In the genomic region with DNA sequence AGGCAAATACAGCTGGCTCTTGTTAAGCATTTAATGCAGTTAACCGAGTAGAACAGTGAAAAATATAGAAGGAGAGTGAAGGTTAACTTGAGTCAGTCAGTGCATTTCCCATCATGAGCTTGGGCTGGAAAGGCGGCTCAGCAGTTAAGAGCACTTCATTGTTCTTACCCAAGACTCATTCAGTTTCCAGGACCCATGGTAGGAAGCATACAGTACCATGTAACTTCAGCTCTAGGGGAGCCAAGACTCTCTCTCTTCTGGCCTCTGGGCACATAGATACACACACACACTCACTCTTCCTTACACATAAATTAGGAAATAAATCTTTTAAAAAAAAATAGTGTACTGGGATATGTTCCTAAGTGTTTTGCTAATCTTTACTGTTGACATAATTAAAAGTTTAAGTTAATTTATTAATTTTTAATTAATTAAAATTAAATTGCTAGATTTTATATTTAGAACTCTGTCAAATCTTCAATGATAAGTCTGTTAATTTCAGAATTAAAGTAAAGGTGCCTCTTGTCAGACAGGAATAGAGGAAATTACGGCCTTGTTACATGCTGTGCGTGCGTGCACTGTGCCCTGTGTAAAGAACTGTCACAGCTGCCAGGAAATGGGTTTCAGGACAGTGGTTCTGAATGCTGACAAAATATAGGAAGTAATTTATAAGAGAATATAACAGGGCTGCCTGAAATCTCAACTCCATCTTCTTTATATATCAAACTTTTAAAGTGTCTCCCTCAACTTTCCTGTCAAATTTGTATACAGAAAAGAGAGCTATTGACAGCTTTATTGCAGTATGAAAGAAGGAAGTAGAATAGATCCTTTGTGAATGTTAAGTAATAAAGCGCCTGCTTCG, we compare ENCODE assay signal across 13 mouse cellular contexts. TPM values are rescaled to one million over a fixed set of nuclear protein-coding genes. Genes with fewer than 3 reads are reported as not detected.
A peak's percentile ranks its signal among the peaks of the same experiment; 100 is the strongest.
DNase-seq lines count a peak whose midpoint lies in the region; ATAC-seq and TF ChIP-seq lines count a peak whose summit lies in the region.
"Had no signal": no experiment of that assay in that cellular context is flagged by ENCODE, and none has a peak within 500 bp of the region (broad histone marks: within the 10 kb centered on the region; RNA-seq: fewer than 3 reads in every experiment).

No protein-coding gene starts in this region.

- H3K4me3 ChIP-seq in embryonic facial prominence, embryonic 11.5 days (ENCODE audit: low read depth, low read length) = no peak overlapping the region
- no peak overlapping the region for H3K4me3 ChIP-seq in embryonic facial prominence, embryonic 10.5 days
- H3K4me3 ChIP-seq in midbrain, embryonic 11.5 days (ENCODE audit: low read depth, low read length) = no peak overlapping the region
- no peak overlapping the region for H3K4me3 ChIP-seq in midbrain, embryonic 10.5 days
- no peak overlapping the region; the same call in 1 of the 2 replicates for H3K4me3 ChIP-seq in macrophage (ENCODE audit: inconsistent target)
- H3K4me3 ChIP-seq: embryonic facial prominence, embryonic 13.5 days had no signal

- H3K27me3 ChIP-seq in embryonic facial prominence, embryonic 11.5 days (ENCODE audit: control insufficient read depth, insufficient read depth, low read length) = no peaks in the 10 kb centered on the region
- H3K27me3 ChIP-seq in embryonic facial prominence, embryonic 10.5 days (replicated peaks; ENCODE audit: low read depth, poor library complexity, severe bottlenecking) = no peaks in the 10 kb centered on the region
- H3K27me3 ChIP-seq in midbrain, embryonic 11.5 days (ENCODE audit: control insufficient read depth, insufficient read depth, low read length) = no peaks in the 10 kb centered on the region
- H3K27me3 ChIP-seq in midbrain, embryonic 10.5 days (ENCODE audit: low read depth, poor library complexity, severe bottlenecking) = no peaks in the 10 kb centered on the region
- H3K27me3 ChIP-seq: embryonic facial prominence, embryonic 13.5 days had no signal

- H3K79me2 ChIP-seq in macrophage (ENCODE audit: inconsistent target) = no peaks in the 10 kb centered on the region

- no peaks in the 10 kb centered on the region for H3K36me3 ChIP-seq in embryonic facial prominence, embryonic 11.5 days (replicated peaks; ENCODE audit: control insufficient read depth, insufficient read depth, low read depth, low read length)
- H3K36me3 ChIP-seq in embryonic facial prominence, embryonic 10.5 days (replicated peaks) = peaks cover 24% of the 10 kb centered on the region
- no peaks in the 10 kb centered on the region for H3K36me3 ChIP-seq in midbrain, embryonic 11.5 days (ENCODE audit: control insufficient read depth, insufficient read depth, low read length)
- peaks cover 9% of the 10 kb centered on the region for H3K36me3 ChIP-seq in midbrain, embryonic 10.5 days
- H3K36me3 ChIP-seq in macrophage (ENCODE audit: inconsistent target) = no peaks in the 10 kb centered on the region

- WGBS in embryonic facial prominence, embryonic 11.5 days = 66% methylated on average over 7 of the region's 7 CpGs
- WGBS in embryonic facial prominence, embryonic 10.5 days = 76% methylated on average over 7 of the region's 7 CpGs
- WGBS in midbrain, embryonic 11.5 days = 74% methylated on average over 7 of the region's 7 CpGs
- 74% methylated on average over 7 of the region's 7 CpGs for WGBS in midbrain, embryonic 10.5 days
- WGBS in macrophage (ENCODE audit: missing documents) = 35% methylated on average over 7 of the region's 7 CpGs

- H3K27ac ChIP-seq in embryonic facial prominence, embryonic 11.5 days (replicated peaks; ENCODE audit: low read depth, low read length) = no peak overlapping the region
- H3K27ac ChIP-seq in embryonic facial prominence, embryonic 10.5 days (replicated peaks) = no peak overlapping the region
- no peak overlapping the region for H3K27ac ChIP-seq in midbrain, embryonic 11.5 days (ENCODE audit: low read depth, low read length)
- no peak overlapping the region for H3K27ac ChIP-seq in midbrain, embryonic 10.5 days (replicated peaks)
- 0 out of 2 replicates have a peak overlapping the region, but pooled peaks have one; percentile 1 for H3K27ac ChIP-seq in macrophage
- H3K27ac ChIP-seq: embryonic facial prominence, embryonic 13.5 days had no signal

- no peaks in the 10 kb centered on the region for H3K9me3 ChIP-seq in embryonic facial prominence, embryonic 11.5 days (replicated peaks; ENCODE audit: control insufficient read depth, low read length)
- no peaks in the 10 kb centered on the region for H3K9me3 ChIP-seq in embryonic facial prominence, embryonic 10.5 days
- no peaks in the 10 kb centered on the region for H3K9me3 ChIP-seq in midbrain, embryonic 11.5 days (ENCODE audit: control insufficient read depth, low read length)
- H3K9me3 ChIP-seq in midbrain, embryonic 10.5 days (replicated peaks) = no peaks in the 10 kb centered on the region
- H3K9me3 ChIP-seq: embryonic facial prominence, embryonic 13.5 days had no signal

- no peak for TF ChIP-seq POLR2A in brain, embryonic 14.5 days (IDR thresholded peaks at IDR 0.05; ENCODE audit: borderline replicate concordance, extremely low read depth, insufficient read depth, insufficient read length, poor library complexity, severe bottlenecking)

- no peak overlapping the region for H3K4me2 ChIP-seq in embryonic facial prominence, embryonic 11.5 days (ENCODE audit: low read depth, low read length)
- no peak overlapping the region for H3K4me2 ChIP-seq in midbrain, embryonic 11.5 days
- H3K4me2 ChIP-seq: embryonic facial prominence, embryonic 13.5 days; heart, embryonic 11.5 days had no signal

- no peak for TF ChIP-seq CTCF in brain, embryonic 14.5 days (IDR thresholded peaks at IDR 0.05; ENCODE audit: borderline replicate concordance, extremely low read depth, insufficient read depth, insufficient read length)

- no peak for ATAC-seq in embryonic facial prominence, embryonic 11.5 days (replicated peaks; ENCODE audit: insufficient number of reproducible peaks, low FRiP score, low TSS enrichment, low read depth)
- ATAC-seq in midbrain, embryonic 11.5 days (ENCODE audit: low FRiP score) = no peak
- no peak for ATAC-seq in cerebellum, adult (ENCODE audit: insufficient number of reproducible peaks, low FRiP score, low TSS enrichment)

- peak; percentile 22 for DNase-seq in embryonic facial prominence, embryonic 11.5 days (ENCODE audit: low spot score)
- no peak for DNase-seq in embryonic facial prominence, embryonic 10.5 days (ENCODE audit: low spot score)
- peak; percentile 83 for DNase-seq in midbrain, embryonic 11.5 days (ENCODE audit: low spot score, missing footprints)
- no peak for DNase-seq in midbrain, embryonic 10.5 days (ENCODE audit: low spot score)
- DNase-seq in brain, embryonic 14.5 days (ENCODE audit: low read depth) = peak; percentile 25
- no peak for DNase-seq in left cerebral cortex, adult 18-20 months (ENCODE audit: low spot score in 2 of 2)
- DNase-seq: adrenal gland, adult 8-10 months; cerebellum, adult 11-12 months; kidney, postnatal 36 days had no signal

- H3K9ac ChIP-seq in embryonic facial prominence, embryonic 11.5 days (replicated peaks; ENCODE audit: low read length) = no peak overlapping the region
- H3K9ac ChIP-seq in midbrain, embryonic 11.5 days (ENCODE audit: low read length) = no peak overlapping the region
- H3K9ac ChIP-seq: embryonic facial prominence, embryonic 13.5 days had no signal

- no peaks in the 10 kb centered on the region for H3K4me1 ChIP-seq in embryonic facial prominence, embryonic 11.5 days (ENCODE audit: control insufficient read depth, insufficient read depth, low read length)
- no peaks in the 10 kb centered on the region for H3K4me1 ChIP-seq in embryonic facial prominence, embryonic 10.5 days
- no peaks in the 10 kb centered on the region for H3K4me1 ChIP-seq in midbrain, embryonic 11.5 days (ENCODE audit: control insufficient read depth, insufficient read depth, low read length)
- H3K4me1 ChIP-seq in midbrain, embryonic 10.5 days = no peaks in the 10 kb centered on the region

RNA-seq across cellular contexts. Expression of gene Homer1, which starts 55.2 kb away (rescaled TPM):
- polyA plus RNA-seq in embryonic facial prominence, embryonic 11.5 days (2014; fragmentation: Nextera tagmentation; extraction: Ambion mirVana) = 8.8 and 11.4 TPM in 2 replicates
- 8.6 and 8.7 TPM in 2 replicates for polyA plus RNA-seq in embryonic facial prominence, embryonic 10.5 days (2016; fragmentation: Nextera tagmentation; extraction: Ambion mirVana)
- 11.1 and 11.6 TPM in 2 replicates for polyA plus RNA-seq in midbrain, embryonic 11.5 days (2014; fragmentation: Nextera tagmentation; extraction: Ambion mirVana)
- 7.4 and 7.8 TPM in 2 replicates for polyA plus RNA-seq in midbrain, embryonic 10.5 days (2016; fragmentation: Nextera tagmentation; extraction: Ambion mirVana)
- 18.7 and 21.4 TPM in 2 replicates for polyA plus RNA-seq in brain, embryonic 14.5 days (2012; rRNA removed)
- total RNA-seq in macrophage (2018; cell fraction: chromatin; rRNA removed) = 100 to 1,000 TPM in 1 of 26 experiments, 10 to 100 TPM in 25; 25.0 to 131 (median 43.3) TPM
- 10 to 100 TPM; 12.1 to 34.1 (median 18.3) TPM for total RNA-seq in macrophage (2018; cell fraction: cytosol; rRNA removed)
- total RNA-seq in macrophage (2018; cell fraction: nucleus; rRNA removed) = 100 to 1,000 TPM in 2 of 26 experiments, 10 to 100 TPM in 24; 28.3 to 136 (median 54.1) TPM
- polyA plus RNA-seq in macrophage (2018) = 11.4 to 12.6 TPM (median 11.4 TPM) in 3 replicates
- total RNA-seq in left cerebral cortex, adult 18-20 months (2021) = 100 to 1,000 TPM; 319 to 463 TPM

Comparison
In these comparisons a context has a peak if more than half of its experiments do, and no peak if none do; other contexts are left out.
1. DNase-seq: peak in embryonic facial prominence, embryonic 11.5 days (single experiment), midbrain, embryonic 11.5 days (single experiment) and brain, embryonic 14.5 days (single experiment); none in embryonic facial prominence, embryonic 10.5 days (single experiment), midbrain, embryonic 10.5 days (single experiment) and left cerebral cortex, adult 18-20 months (0 of 2).